Mouse (Mus musculus) limb, embryonic 10.5 days (tissue): ENCODE measurements around the gene Scgb2b12. TPM values are rescaled to one million over a fixed set of nuclear protein-coding genes. Genes with fewer than 3 reads are reported as not detected.
"Not testable (repeated sequence)": the region's sequence is repeated elsewhere in the genome, so short reads cannot be mapped to it uniquely, and the experiment has no call there.

Source experiments
- DNase-seq: peaks from one replicate; pipeline ENCODE4 v3.0.0-alpha.2; 2017; ENCODE audit warnings: low spot score
- H3K27ac ChIP-seq: fragments of 300-500 bp; sonication (generic); 2 replicates; pipeline ENCODE4 v1.5.1; 2016; ENCODE audit warnings: mild to moderate bottlenecking
- H3K27me3 ChIP-seq: fragments of 300-500 bp; sonication (generic); 2 replicates; pipeline ENCODE4 v1.6.1; 2016; ENCODE audit warnings: low read depth, mild to moderate bottlenecking; ENCODE audit not compliant: poor library complexity, severe bottlenecking
- H3K36me3 ChIP-seq: fragments of 300-500 bp; sonication (generic); 2 replicates; pipeline ENCODE4 v1.6.1; 2016; ENCODE audit warnings: mild to moderate bottlenecking, moderate library complexity
- H3K4me1 ChIP-seq: fragments of 300-500 bp; sonication (generic); 2 replicates; pipeline ENCODE4 v1.6.1; 2016
- H3K4me3 ChIP-seq: fragments of 300-500 bp; sonication (generic); 2 replicates; pipeline ENCODE4 v1.5.1; 2016; ENCODE audit warnings: mild to moderate bottlenecking, moderate library complexity
- H3K9me3 ChIP-seq: fragments of 300-500 bp; sonication (generic); replicated peaks from 2 replicates; pipeline ENCODE4 v1.6.1; 2016; ENCODE audit warnings: mild to moderate bottlenecking
- WGBS: fragments of 180-500 bp; shearing (Covaris S2); methylation state at CpG from one replicate; pipeline ENCODE4 v1.1.7; 2016; 5-methylcytosine and 5-hydroxymethylcytosine counted together
- polyA plus RNA-seq: library from polyadenylated mRNA; unstranded; fragments of >200 nt; fragmentation: Nextera tagmentation; extraction: Ambion mirVana; gene quantifications from 2 replicates; pipeline ENCODE4 v1.2.1, GENCODE M21; 2016

The Scgb2b12 gene
- not detected in 2 replicates for polyA plus RNA-seq

DNA sequence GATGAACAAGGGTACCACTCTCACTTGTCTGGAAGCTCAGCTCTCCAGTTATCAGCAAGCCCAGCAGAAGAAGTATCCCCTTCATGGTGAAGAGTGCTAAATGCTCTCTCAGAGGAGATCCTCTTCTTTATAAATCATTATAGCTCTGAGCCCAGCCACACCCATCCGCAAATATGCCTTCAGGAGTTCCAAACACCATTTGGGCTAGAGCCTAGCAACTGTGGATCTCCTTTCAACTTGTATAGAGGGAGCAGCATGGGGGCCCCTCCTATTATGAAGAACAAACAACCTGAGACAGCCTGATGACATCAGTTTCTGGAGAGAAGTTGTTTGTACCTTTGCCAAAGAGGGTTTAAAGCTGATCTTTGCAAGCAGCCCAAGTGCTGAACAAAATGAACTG is at the start of gene Scgb2b12:
Gene Scgb2b12, minus strand, starts transcription at position 101 of the 400 bp plus-strand sequence.
- DNase-seq, H3K4me1 ChIP-seq: not testable (repeated sequence)
- WGBS, result 96% methylated on average over 1 of the region's 1 CpGs

DNA sequence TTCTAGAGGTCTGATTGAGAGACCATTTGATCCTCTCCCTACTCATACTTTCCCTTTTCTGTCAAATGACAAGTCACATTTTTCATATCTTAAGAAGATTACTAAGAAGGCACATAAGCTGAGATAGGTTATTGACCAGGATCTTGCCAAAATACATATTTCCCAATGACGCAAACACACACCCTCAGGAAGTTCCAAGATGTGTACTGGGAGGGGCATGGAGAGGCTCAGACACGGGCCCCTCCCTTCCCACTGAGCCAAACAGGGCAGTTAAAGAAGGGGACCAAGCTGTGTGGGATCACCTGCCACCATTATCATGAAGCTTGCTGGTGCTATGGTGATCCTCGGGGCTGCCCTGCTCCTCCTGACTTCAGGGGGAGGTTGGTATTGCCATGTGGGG is 6.8 kb upstream of the Scgb2b12 start, which contains the start of gene Scgb1b12:
Gene Scgb1b12, plus strand, starts transcription at position 301 of the 400 bp plus-strand sequence.
- not testable (repeated sequence) for H3K9me3 ChIP-seq, H3K4me1 ChIP-seq, H3K27me3 ChIP-seq, H3K27ac ChIP-seq, H3K36me3 ChIP-seq, H3K4me3 ChIP-seq, DNase-seq
- WGBS, result 68% methylated on average over 3 of the region's 3 CpGs

More for the DNA sequence above, at the start of gene Scgb2b12:
- H3K27me3 ChIP-seq, H3K27ac ChIP-seq, H3K9me3 ChIP-seq, H3K4me3 ChIP-seq, H3K36me3 ChIP-seq: not testable (repeated sequence)

Other genes starting within 250 kb of the Scgb2b12 start
- gene Scgb1b10, start 226.4 kb downstream of the Scgb2b12 start, polyA plus RNA-seq, result not detected in 2 replicates
- gene Scgb2b11, start 116.1 kb downstream of the Scgb2b12 start, polyA plus RNA-seq, result not detected in 2 replicates
- not detected in 2 replicates for gene Scgb1b11, start 104.4 kb downstream of the Scgb2b12 start, polyA plus RNA-seq
- not detected in 2 replicates for gene Scgb1b12, start 6.9 kb upstream of the Scgb2b12 start, polyA plus RNA-seq
- gene Scgb1b29, start 114.3 kb upstream of the Scgb2b12 start, polyA plus RNA-seq, result not detected in 2 replicates